In the genomic region with DNA sequence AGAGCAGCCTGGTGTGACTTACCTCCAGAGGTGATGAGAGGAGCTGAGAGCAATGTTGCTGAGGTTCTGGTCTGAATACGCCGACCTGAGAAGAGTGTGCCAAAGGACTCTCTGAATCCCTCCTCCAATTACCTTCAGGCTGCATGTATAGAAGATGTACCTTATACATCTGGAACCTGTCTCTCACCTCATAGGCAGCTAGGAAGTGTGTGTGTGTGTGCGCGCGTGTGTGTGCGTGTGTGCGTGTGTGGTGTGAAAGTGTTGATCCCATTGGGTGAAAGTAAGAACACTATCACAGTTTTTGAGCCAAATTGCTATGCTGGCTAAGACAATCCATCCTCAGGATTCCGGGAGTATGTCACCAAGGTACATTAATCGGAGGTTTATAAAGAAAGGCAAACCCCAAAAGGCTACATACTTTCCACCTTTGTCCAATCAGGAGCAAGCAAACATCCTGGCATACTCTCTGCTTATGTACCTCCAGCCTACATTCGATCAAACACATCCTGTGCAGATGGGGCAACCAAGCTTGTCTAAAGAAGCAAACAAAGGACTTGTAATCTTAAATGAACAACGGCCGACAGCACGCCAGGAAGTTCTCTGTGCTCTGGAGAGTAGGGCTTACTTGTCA, we compare ENCODE assay signal across 8 mouse cellular contexts. TPM values are rescaled to one million over a fixed set of nuclear protein-coding genes. Genes with fewer than 3 reads are reported as not detected.
A peak's percentile ranks its signal among the peaks of the same experiment; 100 is the strongest.
DNase-seq lines count a peak whose midpoint lies in the region; ATAC-seq lines count a peak whose summit lies in the region.

Gene Pecam1, minus strand, starts transcription at position 508 of the 631 bp plus-strand sequence.

- ATAC-seq in megakaryocyte-erythroid progenitor cell, adult 5-6 weeks (replicated peaks; ENCODE audit: low FRiP score, low TSS enrichment, poor library complexity, severe bottlenecking), result peak; percentile 45; the same call in 1 of the 2 replicates
- ATAC-seq in erythroid progenitor cell, adult 5-6 weeks (replicated peaks; ENCODE audit: low FRiP score, poor library complexity, severe bottlenecking), result no peak

- 70% methylated on average over 13 of the region's 13 CpGs for WGBS in large intestine, adult 2 months

- no peak for DNase-seq in frontal cortex, adult 2 months (ENCODE audit: extremely low spot score in 1 of 2, low spot score in 1 of 2)
- DNase-seq in frontal cortex, postnatal 14 days (ENCODE audit: low spot score in 2 of 2), result no peak
- no peak for DNase-seq in adrenal gland, postnatal 4 days (ENCODE audit: low spot score in 2 of 2)
- no peak for DNase-seq in heart, adult 18-20 months
- no peak for DNase-seq in large intestine, adult 2 months (ENCODE audit: low read depth, low spot score)
- DNase-seq in thymus, postnatal 25 days, result peak; percentile 71

RNA-seq across cellular contexts. Expression of gene Pecam1, which starts in this region (rescaled TPM):
- polyA plus RNA-seq in frontal cortex, adult 2 months (2012; rRNA removed), result 17.0 and 20.1 TPM in 2 replicates
- total RNA-seq in adrenal gland, postnatal 4 days (2021), result 100 to 1,000 TPM; 110 to 113 TPM
- total RNA-seq in heart, adult 18-20 months (2021), result 100 to 1,000 TPM in 1 of 2 experiments, 10 to 100 TPM in 1; 91.5 to 105 TPM
- 15.8 and 21.1 TPM in 2 replicates for polyA plus RNA-seq in large intestine, adult 2 months (2012; rRNA removed)
- 9.2 and 11.1 TPM in 2 replicates for total RNA-seq in megakaryocyte-erythroid progenitor cell, adult 5-6 weeks (2014; fragmentation: Nextera tagmentation)
- 8.8 and 14.6 TPM in 2 replicates for total RNA-seq in megakaryocyte-erythroid progenitor cell, adult 5-6 weeks (2017)
- 7.1 and 16.6 TPM in 2 replicates for total RNA-seq in erythroid progenitor cell, adult 5-6 weeks (2015; ENCODE audit: low replicate concordance)
- total RNA-seq in erythroid progenitor cell, adult 5-6 weeks (2017; ENCODE audit: low replicate concordance), result 5.5 and 7.2 TPM in 2 replicates

Comparison
In these comparisons a context has a peak if more than half of its experiments do, and no peak if none do; other contexts are left out.
1. RNA of gene Pecam1 (total RNA-seq): 110 to 113 TPM in adrenal gland, postnatal 4 days and 91.5 to 105 TPM in heart, adult 18-20 months; 8.8 to 14.6 TPM in megakaryocyte-erythroid progenitor cell, adult 5-6 weeks and 5.5 to 16.6 TPM in erythroid progenitor cell, adult 5-6 weeks; every median in the first group is over 4 times any median in the second.